In genomic region chr1:20311485-20311884, GRCm38 (mm10) we compare ENCODE assay signal across 9 mouse cellular contexts.
A peak's percentile ranks its signal among the peaks of the same experiment; 100 is the strongest.
DNase-seq lines count a peak whose midpoint lies in the region; ATAC-seq and TF ChIP-seq lines count a peak whose summit lies in the region.
"Had no signal": no experiment of that assay in that cellular context is flagged by ENCODE, and none has a peak within 500 bp of the region (broad histone marks: within the 10 kb centered on the region; RNA-seq: fewer than 3 reads in every experiment).

No protein-coding gene starts in this region.

- H3K4me3 ChIP-seq in thymus, adult 2 months (ENCODE audit: control insufficient read depth, insufficient read depth, low read length), result no peak overlapping the region
- no peak overlapping the region for H3K4me3 ChIP-seq in forebrain, embryonic 15.5 days
- H3K4me3 ChIP-seq in liver, postnatal 0 days (ENCODE audit: low read depth, low read length), result no peak overlapping the region
- H3K4me3 ChIP-seq: stomach, embryonic 15.5 days had no signal

- no peak for TF ChIP-seq CTCF in thymus, adult 2 months (IDR thresholded peaks at IDR 0.05; ENCODE audit: borderline replicate concordance, control insufficient read depth, extremely low read depth, insufficient read depth, low read length, poor library complexity)
- peak; percentile 62 for TF ChIP-seq CTCF in liver, postnatal 0 days (IDR thresholded peaks at IDR 0.05; ENCODE audit: low read depth)

- DNase-seq in thymus, postnatal 4 days, result peak; percentile 14
- no peak for DNase-seq in thymus, adult 2 months
- DNase-seq in brain, embryonic 18.5 days (ENCODE audit: low read depth, low spot score), result peak; percentile 34
- peak; percentile 60 for DNase-seq in kidney, postnatal 14 days
- peak; percentile 31 for DNase-seq in liver, postnatal 0 days
- DNase-seq in right cerebral cortex, postnatal 10 days (ENCODE audit: low spot score in 2 of 2), result peak; percentile 71 to 83

- no peaks in the 10 kb centered on the region for H3K9me3 ChIP-seq in forebrain, embryonic 15.5 days
- H3K9me3 ChIP-seq in liver, postnatal 0 days (ENCODE audit: low read length), result no peaks in the 10 kb centered on the region
- H3K9me3 ChIP-seq: stomach, embryonic 15.5 days had no signal

- no peak overlapping the region for H3K27ac ChIP-seq in thymus, adult 2 months (ENCODE audit: control insufficient read depth, insufficient read depth, low read length)
- no peak overlapping the region for H3K27ac ChIP-seq in forebrain, embryonic 15.5 days (replicated peaks)
- no peak overlapping the region for H3K27ac ChIP-seq in liver, postnatal 0 days (ENCODE audit: low read depth)
- H3K27ac ChIP-seq: stomach, embryonic 15.5 days had no signal

- no peak for TF ChIP-seq EP300 in liver, postnatal 0 days (IDR thresholded peaks at IDR 0.05; ENCODE audit: low read depth)

- 7% methylated on average over 2 of the region's 2 CpGs for WGBS in thymus, adult 2 months
- WGBS in forebrain, embryonic 15.5 days, result 5% methylated on average over 2 of the region's 2 CpGs
- WGBS in liver, postnatal 0 days (ENCODE audit: insufficient replicate concordance), result 6% methylated on average over 2 of the region's 2 CpGs

- peak; percentile 84; the same call in 1 of the 2 replicates for ATAC-seq in forebrain, embryonic 15.5 days (replicated peaks)
- no peak for ATAC-seq in liver, postnatal 0 days
- ATAC-seq in monocyte, adult 5-6 weeks (replicated peaks; ENCODE audit: insufficient number of reproducible peaks, low FRiP score, low TSS enrichment, poor library complexity, severe bottlenecking), result no peak

- H3K9ac ChIP-seq in forebrain, embryonic 15.5 days (replicated peaks), result no peak overlapping the region
- no peak overlapping the region for H3K9ac ChIP-seq in liver, postnatal 0 days (replicated peaks)
- H3K9ac ChIP-seq: stomach, embryonic 15.5 days had no signal

- no peaks in the 10 kb centered on the region for H3K36me3 ChIP-seq in thymus, adult 2 months (ENCODE audit: control insufficient read depth, insufficient read depth, low read length)
- no peaks in the 10 kb centered on the region for H3K36me3 ChIP-seq in forebrain, embryonic 15.5 days
- no peaks in the 10 kb centered on the region for H3K36me3 ChIP-seq in liver, postnatal 0 days (replicated peaks; ENCODE audit: insufficient read depth, low read length)
- H3K36me3 ChIP-seq: stomach, embryonic 15.5 days had no signal

- no peak overlapping the region for H3K4me2 ChIP-seq in forebrain, embryonic 15.5 days (replicated peaks)
- H3K4me2 ChIP-seq in liver, postnatal 0 days (ENCODE audit: low read depth, low read length), result no peak overlapping the region
- H3K4me2 ChIP-seq: stomach, embryonic 15.5 days had no signal

- H3K27me3 ChIP-seq in thymus, adult 2 months (ENCODE audit: control insufficient read depth, insufficient read depth, low read length), result no peaks in the 10 kb centered on the region
- H3K27me3 ChIP-seq in forebrain, embryonic 15.5 days, result no peaks in the 10 kb centered on the region
- no peaks in the 10 kb centered on the region for H3K27me3 ChIP-seq in liver, postnatal 0 days (ENCODE audit: insufficient read depth, low read length)
- H3K27me3 ChIP-seq: stomach, embryonic 15.5 days had no signal

- H3K4me1 ChIP-seq in thymus, adult 2 months (replicated peaks; ENCODE audit: control insufficient read depth, insufficient read depth, low read length), result no peaks in the 10 kb centered on the region
- no peaks in the 10 kb centered on the region for H3K4me1 ChIP-seq in forebrain, embryonic 15.5 days
- H3K4me1 ChIP-seq in liver, postnatal 0 days (ENCODE audit: insufficient read depth), result no peaks in the 10 kb centered on the region
- H3K4me1 ChIP-seq: stomach, embryonic 15.5 days had no signal

- no peak for TF ChIP-seq POLR2A in thymus, adult 2 months (IDR thresholded peaks at IDR 0.05; ENCODE audit: control insufficient read depth, extremely low read depth, insufficient read depth, low read length, poor library complexity)
